Mouse (Mus musculus): ENCODE measurements around the gene Lemd1.

The Lemd1 gene

GRCm38 (mm10) chr1:132289965-132290364 lies 98.7 kb downstream of the Lemd1 start:
- no peak for DNase-seq (ENCODE audit: low read depth, low spot score)

- no peak for DNase-seq (ENCODE audit: low read depth, low spot score)
Observed at GRCm38 (mm10) chr1:132290921-132291675, 99.9 kb downstream of the Lemd1 start.

GRCm38 (mm10) chr1:132291706-132292105 lies 100.5 kb downstream of the Lemd1 start:
- no peak for DNase-seq (ENCODE audit: low read depth, low spot score)

- no peak for DNase-seq (ENCODE audit: low read depth, low spot score)
Observed at GRCm38 (mm10) chr1:132292318-132293129, 101.3 kb downstream of the Lemd1 start.

GRCm38 (mm10) chr1:132295506-132295905 lies 104.3 kb downstream of the Lemd1 start:
- DNase-seq (ENCODE audit: low read depth, low spot score), result no peak

- no peak for DNase-seq (ENCODE audit: low read depth, low spot score)
Observed at GRCm38 (mm10) chr1:132296051-132296450, 104.8 kb downstream of the Lemd1 start.

GRCm38 (mm10) chr1:132298425-132298800 lies 107.2 kb downstream of the Lemd1 start, which contains the start of gene Klhdc8a:
Gene Klhdc8a, plus strand, starts transcription at chr1:132298626.
- no peak for DNase-seq (ENCODE audit: low read depth, low spot score)

GRCm38 (mm10) chr1:132298801-132299464 lies 107.7 kb downstream of the Lemd1 start:
- no peak for DNase-seq (ENCODE audit: low read depth, low spot score)

- DNase-seq (ENCODE audit: low read depth, low spot score), result no peak
Observed at GRCm38 (mm10) chr1:132299744-132300143, 108.5 kb downstream of the Lemd1 start.

- no peak for DNase-seq (ENCODE audit: low read depth, low spot score)
Observed at GRCm38 (mm10) chr1:132301242-132301641, 110.0 kb downstream of the Lemd1 start.

- DNase-seq (ENCODE audit: low read depth, low spot score), result no peak
Observed at GRCm38 (mm10) chr1:132302341-132302866, 111.2 kb downstream of the Lemd1 start.

GRCm38 (mm10) chr1:132304618-132305214 lies 113.5 kb downstream of the Lemd1 start:
- DNase-seq (ENCODE audit: low read depth, low spot score), result no peak

GRCm38 (mm10) chr1:132306160-132306559 lies 114.9 kb downstream of the Lemd1 start:
- no peak for DNase-seq (ENCODE audit: low read depth, low spot score)

- DNase-seq (ENCODE audit: low read depth, low spot score), result no peak
Observed at GRCm38 (mm10) chr1:132306808-132307207, 115.6 kb downstream of the Lemd1 start.

GRCm38 (mm10) chr1:132307962-132308361 lies 116.7 kb downstream of the Lemd1 start:
- no peak for DNase-seq (ENCODE audit: low read depth, low spot score)

- no peak for DNase-seq (ENCODE audit: low read depth, low spot score)
Observed at GRCm38 (mm10) chr1:132308674-132309073, 117.4 kb downstream of the Lemd1 start.
